8 mouse cellular contexts compared by ENCODE assay signal in genomic region chr15:28024031-28024964, GRCm38 (mm10). TPM values are rescaled to one million over a fixed set of nuclear protein-coding genes. Genes with fewer than 3 reads are reported as not detected.
DNase-seq lines count a peak whose midpoint lies in the region; ATAC-seq and TF ChIP-seq lines count a peak whose summit lies in the region.

No protein-coding gene starts in this region.

- H3K9me3 ChIP-seq in intestine, embryonic 14.5 days (ENCODE audit: control insufficient read depth, low read length), result no peaks in the 10 kb centered on the region

- no peak for TF ChIP-seq POLR2A in cortical plate, adult 2 months (IDR thresholded peaks at IDR 0.05; ENCODE audit: extremely low read depth, insufficient read depth, low read length)

- H3K4me2 ChIP-seq in intestine, embryonic 14.5 days (ENCODE audit: low read length), result peak overlapping the region; percentile 55

- H3K9ac ChIP-seq in intestine, embryonic 14.5 days (ENCODE audit: low read length), result peak overlapping the region; percentile 94

- no peak for TF ChIP-seq CTCF in cortical plate, adult 2 months (IDR thresholded peaks at IDR 0.05; ENCODE audit: extremely low read depth, insufficient read depth, low read length)

- peak overlapping the region; percentile 62 for H3K4me3 ChIP-seq in cortical plate, adult 2 months (ENCODE audit: insufficient read depth, low read length)
- H3K4me3 ChIP-seq in intestine, embryonic 14.5 days (ENCODE audit: low read depth, low read length), result peak overlapping the region; percentile 90

- peak overlapping the region; percentile 39 for H3K27ac ChIP-seq in cortical plate, adult 2 months (ENCODE audit: insufficient read depth, low read length)
- peak overlapping the region; percentile 95 for H3K27ac ChIP-seq in intestine, embryonic 14.5 days (ENCODE audit: low read depth)

- DNase-seq in adrenal gland, adult (ENCODE audit: inconsistent age in 2 of 2, low spot score in 1 of 2), result peak; percentile 86 to 93
- DNase-seq in gastrocnemius, postnatal 25 days, result peak; percentile 77
- DNase-seq in intestine, embryonic 14.5 days (ENCODE audit: low spot score), result peak; percentile 87
- DNase-seq in left cerebral cortex, postnatal 36 days (ENCODE audit: low spot score in 2 of 2), result peak; percentile 62 to 71
- DNase-seq in mesoderm, embryonic 11.5 days (ENCODE audit: low read depth, low spot score), result peak; percentile 73
- DNase-seq in right cerebral cortex, postnatal 36 days (ENCODE audit: low spot score in 2 of 2), result peak; percentile 25 to 29
- peak; percentile 76 for DNase-seq in yolk sac, embryonic 10.5 days (ENCODE audit: low spot score)

- H3K36me3 ChIP-seq in intestine, embryonic 14.5 days (ENCODE audit: control insufficient read depth, insufficient read depth, low read length), result no peaks in the 10 kb centered on the region

- ATAC-seq in intestine, embryonic 14.5 days (replicated peaks; ENCODE audit: low FRiP score, low TSS enrichment, low read depth), result peak; percentile 45

- peaks cover 8% of the 10 kb centered on the region for H3K4me1 ChIP-seq in cortical plate, adult 2 months (ENCODE audit: control insufficient read depth, insufficient read depth, low read length)
- peaks cover 41% of the 10 kb centered on the region for H3K4me1 ChIP-seq in intestine, embryonic 14.5 days (replicated peaks; ENCODE audit: control insufficient read depth, insufficient read depth, low read length)

- under 1% methylated on average over 76 of the region's 81 CpGs for WGBS in intestine, embryonic 14.5 days

- intact Hi-C loops in left cerebral cortex, postnatal 36 days (cut with DNase I), result loop anchor here (2.0 to 5.0 kb wide), 3 partner anchors 87 to 135 kb away; no protein-coding TSS in a partner anchor

- no peaks in the 10 kb centered on the region for H3K27me3 ChIP-seq in intestine, embryonic 14.5 days (replicated peaks; ENCODE audit: control insufficient read depth, insufficient read depth, low read length)

RNA-seq across cellular contexts. Expression of gene Trio, which starts 1.4 kb away (rescaled TPM):
- polyA plus RNA-seq in cortical plate, adult 2 months (2012; rRNA removed), result 149 and 167 TPM in 2 replicates
- total RNA-seq in gastrocnemius, postnatal 25 days (2021), result 10 to 100 TPM; 31.0 to 36.4 TPM
- 34.7 and 35.3 TPM in 2 replicates for polyA plus RNA-seq in intestine, embryonic 14.5 days (2014; fragmentation: Nextera tagmentation; extraction: Ambion mirVana)
- 100 to 1,000 TPM; 182 to 280 TPM for total RNA-seq in left cerebral cortex, postnatal 36 days (2021)

Comparison
In these comparisons a context has a peak if more than half of its experiments do, and no peak if none do; other contexts are left out.
1. Peak in every context shown above with its lines: DNase-seq, ATAC-seq, H3K4me3 ChIP-seq and H3K27ac ChIP-seq.
2. DNase-seq: peak in every context shown above with its lines; median percentile 90 in adrenal gland, adult; 87 in intestine, embryonic 14.5 days; 77 in gastrocnemius, postnatal 25 days; 76 in yolk sac, embryonic 10.5 days; 73 in mesoderm, embryonic 11.5 days; 66 in left cerebral cortex, postnatal 36 days; 27 in right cerebral cortex, postnatal 36 days.
3. RNA of gene Trio, which starts 1.4 kb away (total RNA-seq): 182 to 280 TPM in left cerebral cortex, postnatal 36 days; 31.0 to 36.4 TPM in gastrocnemius, postnatal 25 days; every median in the first group is over 4 times any median in the second.